Mouse (Mus musculus) kidney, postnatal 14 days (tissue): ENCODE measurements at regions not wholly inside any gene's neighbourhood (a gene's known extent, or its start where the extent isn't known, plus 50 kb on each side); places are given as distances from the start of the nearest gene placed in this dataset.
"Not testable (repeated sequence)": the region's sequence is repeated elsewhere in the genome, so short reads cannot be mapped to it uniquely, and the experiment has no call there.

ENCODE experiments used
- DNase-seq: peaks from one replicate; pipeline ENCODE4 v3.0.0; 2022; ENCODE audit warnings: mixed read lengths

DNA sequence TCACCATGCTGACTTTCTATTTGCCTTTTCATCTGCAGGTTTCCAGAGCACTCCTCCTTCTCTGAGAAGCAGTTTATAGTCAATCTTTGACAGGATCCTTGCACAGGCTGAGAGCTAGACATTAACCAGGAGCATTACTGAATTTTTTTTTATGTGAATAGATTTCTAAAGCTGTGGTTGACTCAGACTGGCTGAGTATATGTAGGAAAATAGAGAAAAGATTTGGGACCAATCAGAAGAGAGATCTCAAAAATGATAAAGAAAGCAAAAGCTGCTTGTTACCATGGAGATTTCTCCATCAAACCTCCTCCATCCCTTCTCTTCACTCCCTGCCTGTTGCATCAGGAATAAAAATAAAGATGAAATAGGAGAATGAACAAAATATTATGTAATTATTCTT lies 731.2 kb upstream of the Ndn start:
- no peak for DNase-seq

- no peak for DNase-seq
Observed at GRCm38 (mm10) chr7:61644893-61645545, 701.4 kb upstream of the Ndn start.

DNA sequence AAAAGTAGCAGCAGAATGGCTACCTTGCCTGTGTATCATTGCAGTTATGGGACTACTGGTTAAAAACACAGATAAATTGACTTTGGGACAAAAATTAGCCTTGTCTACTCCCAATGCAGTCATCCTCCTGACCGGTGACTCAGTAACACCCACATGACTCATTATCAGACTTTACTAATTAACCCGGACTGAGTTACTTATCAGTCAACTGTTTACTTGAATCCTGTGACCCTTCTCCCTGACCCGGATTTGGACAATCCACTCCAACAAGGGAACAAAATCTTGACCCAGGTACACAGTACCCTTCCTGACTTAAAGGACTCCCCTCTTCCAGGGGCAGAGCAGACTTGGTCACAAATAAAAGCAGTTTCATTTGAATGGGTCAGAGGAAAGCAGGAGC lies 688.3 kb upstream of the Ndn start:
- peak; percentile 1 for DNase-seq

DNA sequence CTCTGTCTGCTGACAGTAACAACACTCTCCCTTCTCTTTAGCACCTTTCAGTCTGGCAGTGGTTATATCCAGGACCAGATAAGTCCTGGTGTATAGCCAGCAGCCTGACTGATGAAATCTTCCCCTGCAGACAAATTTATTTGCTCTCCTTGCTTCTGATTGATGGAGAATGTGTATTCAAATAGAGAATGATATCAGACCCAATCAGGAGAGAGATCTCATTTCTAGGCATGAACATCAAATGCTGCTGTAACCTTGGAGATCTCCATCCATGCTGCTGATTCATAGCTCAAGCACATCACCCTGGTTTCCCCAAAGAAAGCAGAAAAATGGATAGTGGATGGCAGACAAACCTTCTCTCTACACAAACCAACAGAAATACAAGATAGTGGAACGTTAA lies 663.3 kb upstream of the Ndn start:
- DNase-seq = no peak

DNA sequence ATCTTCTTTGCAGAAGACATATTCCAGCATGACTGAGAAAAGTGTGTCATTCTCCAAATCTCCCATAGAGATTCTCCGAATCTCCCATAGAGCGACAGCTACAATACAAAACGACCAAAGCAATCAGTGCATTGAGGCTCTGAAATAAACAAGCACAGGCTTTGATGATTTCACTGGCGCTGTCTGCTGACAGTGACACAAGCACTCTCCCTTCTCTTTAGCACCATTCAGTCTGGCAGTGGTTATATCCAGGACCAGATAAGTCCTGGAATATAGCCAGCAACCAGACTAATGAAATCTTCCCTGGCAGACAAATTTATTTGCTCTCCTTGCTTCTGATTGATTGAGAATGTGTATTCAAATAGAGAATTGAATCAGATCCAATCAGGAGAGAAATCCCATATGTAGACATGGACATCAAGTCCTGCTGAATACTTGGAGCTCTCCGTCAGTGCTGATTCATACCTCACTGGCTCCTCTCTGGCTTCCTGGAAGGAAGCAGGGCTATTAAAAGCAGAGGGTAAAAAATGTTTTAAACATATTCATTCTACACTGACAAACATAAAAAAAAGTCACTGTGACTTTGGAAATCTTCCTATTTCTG lies 661.2 kb upstream of the Ndn start:
- DNase-seq = no peak

DNA sequence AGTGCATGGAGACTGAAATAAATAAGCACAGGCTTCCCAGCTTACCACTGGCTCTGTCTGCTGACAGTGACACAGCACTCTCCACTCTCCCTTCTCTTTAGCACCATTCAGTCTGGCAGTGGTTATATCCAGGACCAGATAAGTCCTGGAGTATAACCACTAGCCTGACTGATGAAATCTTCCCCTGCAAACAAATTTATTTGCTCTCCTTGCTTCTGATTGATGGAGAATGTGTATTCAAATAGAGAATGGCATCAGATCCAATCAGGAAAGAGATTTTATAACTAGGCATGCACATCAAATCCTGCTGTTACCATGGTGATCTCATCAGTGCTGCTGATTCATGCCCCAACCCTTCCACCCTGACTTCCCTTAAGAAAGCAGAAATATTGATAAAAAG lies 620.2 kb upstream of the Ndn start:
- no peak for DNase-seq

- DNase-seq = no peak
Observed at GRCm38 (mm10) chr7:61737511-61737910, 608.9 kb upstream of the Ndn start.

- DNase-seq = not testable (repeated sequence)
Observed at GRCm38 (mm10) chr7:61739336-61739735, 607.0 kb upstream of the Ndn start.

- DNase-seq = no peak
Observed at GRCm38 (mm10) chr7:61769826-61770225, 576.5 kb upstream of the Ndn start.

DNA sequence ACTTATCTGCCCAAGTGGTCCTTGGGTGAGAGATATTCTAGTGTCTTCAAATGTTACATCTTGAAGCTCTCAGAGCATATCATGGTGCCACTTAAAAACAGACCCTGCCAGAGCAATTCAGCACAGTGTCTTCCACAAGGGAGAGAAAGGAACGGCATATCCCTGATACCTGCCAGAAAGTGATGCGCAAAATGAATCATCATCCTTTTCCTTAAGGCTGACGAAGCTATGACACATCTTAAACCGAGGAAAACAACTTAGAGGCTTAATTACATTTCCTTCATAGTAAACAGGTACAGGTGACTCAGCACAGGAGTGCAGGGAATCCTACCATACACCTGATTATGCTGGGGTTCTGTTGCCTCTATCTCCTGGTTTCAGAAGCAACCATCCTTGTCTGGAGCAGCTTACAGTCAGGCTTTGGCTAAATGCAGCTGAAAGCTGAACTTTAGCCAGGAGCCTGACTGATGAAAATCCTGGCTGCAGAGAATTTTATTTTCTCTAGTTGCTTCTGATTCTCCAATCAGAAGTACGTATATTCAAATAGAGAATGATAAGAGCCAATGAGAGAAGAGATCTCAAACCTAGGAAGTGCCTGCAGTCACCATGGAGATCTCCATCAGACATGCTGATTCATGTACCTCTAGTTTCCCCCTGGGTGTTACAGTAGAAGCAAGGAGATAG lies 556.1 kb upstream of the Ndn start:
- DNase-seq = no peak

DNA sequence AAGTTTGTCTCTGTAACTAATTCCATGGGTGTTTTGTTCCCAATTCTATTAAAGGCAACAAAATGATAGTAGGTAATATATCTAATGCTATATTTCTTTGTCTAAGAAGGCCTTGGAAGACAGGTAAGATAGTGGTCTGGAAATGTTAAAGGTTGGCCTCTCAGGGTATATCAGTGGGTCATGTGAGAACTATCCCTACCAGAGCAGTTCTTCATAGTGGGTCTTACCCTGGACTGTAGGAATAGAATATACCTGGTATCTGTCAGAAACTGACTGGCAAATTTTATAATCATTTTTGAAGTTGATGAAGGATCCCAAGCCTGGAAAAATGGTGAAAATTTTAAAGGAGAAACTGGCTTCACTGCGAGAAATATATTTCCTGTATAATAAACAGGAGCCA lies 509.5 kb upstream of the Ndn start:
- no peak for DNase-seq

DNA sequence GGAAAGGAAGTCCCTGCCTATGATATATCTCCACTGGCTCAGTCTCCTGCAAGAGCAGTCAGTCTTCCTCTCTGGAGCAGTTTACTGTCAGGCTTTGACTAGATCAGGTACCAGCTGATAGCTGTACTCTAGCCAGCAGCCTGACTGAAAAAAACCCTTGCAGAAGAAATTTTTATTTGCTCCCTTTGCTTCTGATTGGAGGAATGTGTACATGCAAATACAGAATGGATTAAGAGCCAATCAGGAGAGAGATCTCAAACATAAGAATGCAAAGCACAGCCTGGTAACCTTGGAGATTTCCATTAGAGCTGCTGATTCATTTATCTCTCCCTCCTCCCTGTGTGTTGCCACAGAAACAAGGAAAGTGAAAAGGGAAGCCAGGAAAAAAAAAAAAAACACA lies 509.1 kb upstream of the Ndn start:
- DNase-seq = no peak

GRCm38 (mm10) chr7:61851949-61852348 lies 494.4 kb upstream of the Ndn start:
- no peak for DNase-seq

DNA sequence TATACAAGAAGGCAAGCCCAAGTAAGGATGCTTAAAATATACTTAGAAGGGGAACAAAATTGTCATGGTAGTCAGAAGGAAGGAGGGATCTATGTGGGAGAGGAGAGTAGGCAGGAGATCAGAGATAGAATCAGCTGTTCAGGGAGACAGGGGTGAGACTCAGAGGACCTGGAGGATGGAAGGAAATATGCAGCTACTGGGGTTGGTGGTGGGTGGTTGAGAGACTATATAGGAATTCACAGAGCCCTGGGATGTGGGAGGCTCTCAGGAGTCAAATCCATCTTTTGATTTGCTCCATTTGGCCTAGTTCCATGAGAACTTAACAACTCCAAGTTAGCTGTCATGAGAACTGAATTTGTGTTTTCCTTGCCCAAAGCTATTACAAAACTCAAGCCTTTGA lies 481.9 kb upstream of the Ndn start:
- no peak for DNase-seq

DNA sequence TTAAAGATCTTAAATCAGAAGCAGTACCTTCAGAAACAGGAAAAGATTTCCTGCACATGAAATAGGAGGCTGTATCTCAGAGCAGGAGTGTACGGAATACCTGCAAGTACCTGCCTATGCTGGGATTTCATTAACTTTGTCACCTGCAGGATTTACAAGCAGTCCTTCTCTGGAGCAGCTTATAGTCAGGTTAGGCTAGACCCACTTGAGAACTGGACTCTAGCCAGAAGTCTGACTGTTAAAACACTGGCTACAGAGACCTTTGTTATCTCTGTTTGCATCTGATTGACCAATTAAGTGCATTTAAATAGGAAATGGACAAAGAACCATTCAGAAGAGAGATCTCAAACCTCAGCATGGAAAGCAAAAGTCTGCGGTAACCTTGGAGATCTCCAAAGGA lies 480.0 kb upstream of the Ndn start:
- no peak for DNase-seq

- DNase-seq = no peak
Observed at GRCm38 (mm10) chr7:61876220-61876619, 470.1 kb upstream of the Ndn start.

DNA sequence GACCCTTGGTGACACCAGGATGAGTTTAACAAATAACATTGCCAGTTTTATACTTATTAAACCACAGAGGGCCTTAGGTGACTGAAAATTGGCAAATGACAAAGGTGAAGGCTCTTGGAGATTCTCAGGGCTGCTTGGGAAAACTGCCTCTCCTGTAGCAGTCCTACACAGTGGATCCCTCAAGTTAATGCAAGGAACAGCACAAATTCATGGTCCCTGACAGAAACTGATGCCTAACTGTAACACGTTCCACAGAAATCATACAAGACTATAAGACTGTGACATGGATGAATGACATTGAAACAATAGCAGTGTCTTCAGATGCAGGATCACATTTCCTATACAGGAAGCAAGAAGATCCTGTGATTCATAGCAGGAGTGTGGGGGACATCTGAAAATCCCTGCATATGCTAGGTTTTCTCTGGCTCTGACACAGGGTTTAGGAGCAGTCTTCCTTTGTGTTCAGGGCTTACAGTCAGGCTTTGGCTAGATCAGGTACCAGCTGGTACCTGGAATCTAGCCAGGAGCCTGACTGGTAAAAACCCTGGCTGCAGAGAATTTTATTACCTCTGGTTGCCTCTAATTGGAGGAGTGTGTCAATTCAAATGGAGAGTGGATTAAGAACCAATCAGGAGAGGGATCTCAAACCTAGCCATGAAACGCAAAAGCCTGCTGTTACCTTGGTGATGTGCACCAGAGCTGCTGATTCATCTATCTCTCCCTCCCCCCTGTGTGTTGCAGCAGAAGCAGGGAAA lies 468.9 kb upstream of the Ndn start:
- peak; percentile 2 for DNase-seq

GRCm38 (mm10) chr7:61878095-61878494 lies 468.3 kb upstream of the Ndn start:
- no peak for DNase-seq

GRCm38 (mm10) chr7:61878585-61878984 lies 467.8 kb upstream of the Ndn start:
- DNase-seq = no peak
